Mouse (Mus musculus): ENCODE measurements around the gene Zfp879. TPM values are rescaled to one million over a fixed set of nuclear protein-coding genes. Genes with fewer than 3 reads are reported as not detected.

Zfp879 gene
- total RNA-seq, 1 experiment from 2014 or later: 1.7 TPM

DNA sequence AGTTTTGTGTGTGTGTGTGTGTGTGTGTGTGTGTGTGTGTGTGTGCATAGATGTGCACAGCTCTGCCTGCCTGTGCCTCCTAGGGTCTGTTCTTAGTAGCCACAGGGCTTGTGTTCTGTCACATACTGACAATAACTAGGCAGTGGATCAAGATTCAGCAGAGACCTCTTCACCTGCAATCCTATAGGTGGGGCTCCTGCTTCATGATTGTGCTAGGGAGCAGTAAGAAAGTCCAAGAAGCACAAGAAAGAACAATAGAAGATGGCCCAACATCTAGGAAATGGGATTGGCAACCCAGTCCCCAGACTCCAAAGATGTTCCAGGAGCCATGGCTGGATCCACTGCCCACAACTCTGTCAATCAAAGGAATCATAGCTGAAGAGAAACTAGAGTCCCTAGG lies 42.5 kb downstream of the Zfp879 start:
- ATAC-seq (replicated peaks in 1 of 2; ENCODE audit: insufficient read depth in 1 of 2, low FRiP score in 2 of 2, low TSS enrichment in 1 of 2, low read depth in 1 of 2, poor library complexity in 2 of 2, severe bottlenecking in 2 of 2): no peak

DNA sequence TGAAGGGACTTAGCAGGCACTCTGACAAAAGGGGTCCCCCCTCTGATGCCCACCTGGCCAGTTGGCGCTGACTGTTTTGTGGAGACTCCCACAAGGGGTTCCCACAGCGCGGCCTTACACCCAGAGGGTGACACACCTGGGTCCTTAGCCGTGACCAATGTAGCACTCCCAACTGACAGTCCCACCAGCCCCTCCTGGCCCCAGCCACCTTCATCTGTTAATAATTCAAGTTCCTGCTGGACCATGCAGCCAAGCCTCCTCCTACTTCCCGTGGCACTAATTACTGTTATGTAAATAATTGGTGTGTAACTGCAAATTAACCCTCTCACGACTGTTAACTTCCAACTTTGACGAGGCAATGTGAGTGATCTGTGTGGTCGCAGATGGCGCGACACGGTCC lies 43.7 kb downstream of the Zfp879 start:
- no peak for ATAC-seq (replicated peaks in 1 of 2; ENCODE audit: insufficient read depth in 1 of 2, low FRiP score in 2 of 2, low TSS enrichment in 1 of 2, low read depth in 1 of 2, poor library complexity in 2 of 2, severe bottlenecking in 2 of 2)

Other genes starting within 250 kb of the Zfp879 start
- gene Adamts2, start 239.5 kb downstream of the Zfp879 start, total RNA-seq (2017): 0.20 TPM in 1 of 2 replicates, not detected in the other
- gene Zfp354c, start 13.8 kb downstream of the Zfp879 start, total RNA-seq (2017): 6.2 and 6.4 TPM in 2 replicates
- 0.25 TPM in 1 of 2 replicates, not detected in the other for gene Grm6, start 9.1 kb upstream of the Zfp879 start, total RNA-seq (2017)
- not detected in 2 replicates for gene Zfp454, start 46.1 kb upstream of the Zfp879 start, total RNA-seq (2017)
- 5.2 and 11.4 TPM in 2 replicates for gene Zfp2, start 74.6 kb upstream of the Zfp879 start, total RNA-seq (2017)
- 0.50 and 0.63 TPM in 2 replicates for gene Zfp354b, start 90.1 kb upstream of the Zfp879 start, total RNA-seq (2017)
- gene 4933414I15Rik, start 102.2 kb upstream of the Zfp879 start, total RNA-seq (2017): not detected in 2 replicates
- gene Prop1, start 112.2 kb upstream of the Zfp879 start, total RNA-seq (2017): not detected in 2 replicates
- not detected in 2 replicates for gene Olfr1378, start 125.0 kb upstream of the Zfp879 start, total RNA-seq (2017)
- gene Olfr1377, start 140.4 kb upstream of the Zfp879 start, total RNA-seq (2017): not detected in 2 replicates
- gene Olfr51, start 162.0 kb upstream of the Zfp879 start, total RNA-seq (2017): not detected in 2 replicates
- not detected in 2 replicates for gene Olfr54, start 172.7 kb upstream of the Zfp879 start, total RNA-seq (2017)
- gene Olfr1375, start 206.6 kb upstream of the Zfp879 start, total RNA-seq (2017): not detected in 2 replicates
- 1.7 and 2.6 TPM in 2 replicates for gene Zfp354a, start 217.7 kb upstream of the Zfp879 start, total RNA-seq (2017)